In the genomic region with DNA sequence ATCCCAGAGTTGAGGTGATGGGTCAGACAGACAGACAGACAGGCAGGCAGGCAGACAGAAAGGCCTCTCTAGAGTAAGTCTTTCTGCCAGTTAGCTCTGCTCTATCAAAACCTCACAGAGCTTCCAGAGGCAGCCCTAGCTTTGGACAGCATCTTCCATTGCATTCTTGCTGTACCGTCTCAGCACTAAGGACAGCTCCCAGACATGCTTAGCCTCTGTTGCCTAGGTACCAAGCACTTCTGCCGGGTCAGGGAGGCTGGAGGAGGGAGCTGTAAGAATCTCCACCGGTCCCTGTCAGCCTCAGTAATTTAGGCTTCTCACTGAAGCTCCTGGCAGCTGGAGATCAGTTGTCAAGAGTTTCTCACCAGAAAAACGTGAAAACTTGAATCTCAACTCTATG, we compare ENCODE assay signal across 9 mouse cellular contexts.
DNase-seq lines count a peak whose midpoint lies in the region; ATAC-seq lines count a peak whose summit lies in the region.
"Had no signal": no experiment of that assay in that cellular context is flagged by ENCODE, and none has a peak within 500 bp of the region (broad histone marks: within the 10 kb centered on the region; RNA-seq: fewer than 3 reads in every experiment).

No protein-coding gene starts in this region.

- WGBS in heart, embryonic 12.5 days = 3% methylated on average over 4 of the region's 4 CpGs
- 6% methylated on average over 4 of the region's 4 CpGs for WGBS in neural tube, embryonic 15.5 days
- 5% methylated on average over 4 of the region's 4 CpGs for WGBS in liver, embryonic 11.5 days

- H3K36me3 ChIP-seq in heart, embryonic 12.5 days = no peaks in the 10 kb centered on the region
- no peaks in the 10 kb centered on the region for H3K36me3 ChIP-seq in neural tube, embryonic 15.5 days
- no peaks in the 10 kb centered on the region for H3K36me3 ChIP-seq in liver, embryonic 11.5 days (ENCODE audit: control insufficient read depth, insufficient read depth, low read length)
- H3K36me3 ChIP-seq: midbrain, embryonic 12.5 days had no signal

- H3K27me3 ChIP-seq in heart, embryonic 12.5 days (replicated peaks) = no peaks in the 10 kb centered on the region
- H3K27me3 ChIP-seq in neural tube, embryonic 15.5 days (replicated peaks) = no peaks in the 10 kb centered on the region
- no peaks in the 10 kb centered on the region for H3K27me3 ChIP-seq in liver, embryonic 11.5 days (replicated peaks; ENCODE audit: control insufficient read depth, insufficient read depth, low read length)
- H3K27me3 ChIP-seq: midbrain, embryonic 12.5 days had no signal

- 0 out of 2 replicates have a peak, but pooled peaks cover 3% of the 10 kb centered on the region for H3K9me3 ChIP-seq in heart, embryonic 12.5 days (replicated peaks)
- H3K9me3 ChIP-seq in neural tube, embryonic 15.5 days (replicated peaks) = no peaks in the 10 kb centered on the region
- no peaks in the 10 kb centered on the region for H3K9me3 ChIP-seq in liver, embryonic 11.5 days (ENCODE audit: control insufficient read depth, low read length)
- H3K9me3 ChIP-seq: midbrain, embryonic 12.5 days had no signal

- H3K9ac ChIP-seq in heart, embryonic 12.5 days = no peak overlapping the region
- H3K9ac ChIP-seq in neural tube, embryonic 15.5 days (replicated peaks) = no peak overlapping the region
- H3K9ac ChIP-seq in liver, embryonic 11.5 days (ENCODE audit: low read depth, low read length) = no peak overlapping the region
- H3K9ac ChIP-seq: midbrain, embryonic 12.5 days had no signal

- H3K27ac ChIP-seq in heart, embryonic 12.5 days (ENCODE audit: poor library complexity, severe bottlenecking) = no peak overlapping the region
- H3K27ac ChIP-seq in neural tube, embryonic 15.5 days (replicated peaks) = no peak overlapping the region
- no peak overlapping the region for H3K27ac ChIP-seq in liver, embryonic 11.5 days (ENCODE audit: low read depth, low read length)
- H3K27ac ChIP-seq: midbrain, embryonic 12.5 days had no signal

- H3K4me2 ChIP-seq in heart, embryonic 12.5 days = no peak overlapping the region
- H3K4me2 ChIP-seq in neural tube, embryonic 15.5 days = no peak overlapping the region
- no peak overlapping the region for H3K4me2 ChIP-seq in liver, embryonic 11.5 days
- H3K4me2 ChIP-seq: midbrain, embryonic 12.5 days had no signal

- peak; percentile 47 to 57 for DNase-seq in heart, postnatal 10 days
- DNase-seq in neural tube, embryonic 10.5 days (ENCODE audit: extremely low spot score, low spot score) = peak; percentile 44
- DNase-seq in embryo, embryonic 9.5 days (ENCODE audit: extremely low spot score) = peak; percentile 67
- peak; percentile 33 for DNase-seq in testis, postnatal 14 days (ENCODE audit: low spot score)
- DNase-seq in spleen, adult 12 weeks (ENCODE audit: low spot score) = no peak
- DNase-seq in liver, embryonic 11.5 days (ENCODE audit: low spot score) = no peak

- ATAC-seq in heart, embryonic 12.5 days (ENCODE audit: insufficient number of reproducible peaks, low FRiP score) = no peak
- ATAC-seq in neural tube, embryonic 15.5 days (ENCODE audit: low FRiP score) = no peak
- ATAC-seq in liver, embryonic 11.5 days (replicated peaks; ENCODE audit: low FRiP score) = no peak

- H3K4me1 ChIP-seq in heart, embryonic 12.5 days (replicated peaks) = no peaks in the 10 kb centered on the region
- no peaks in the 10 kb centered on the region for H3K4me1 ChIP-seq in neural tube, embryonic 15.5 days
- no peaks in the 10 kb centered on the region for H3K4me1 ChIP-seq in liver, embryonic 11.5 days (replicated peaks; ENCODE audit: control insufficient read depth, insufficient read depth, low read length)
- H3K4me1 ChIP-seq: midbrain, embryonic 12.5 days had no signal

- intact Hi-C loops in heart, postnatal 10 days (cut with DNase I) = no loop called here

- H3K4me3 ChIP-seq in heart, embryonic 12.5 days = no peak overlapping the region
- H3K4me3 ChIP-seq in neural tube, embryonic 15.5 days (replicated peaks) = no peak overlapping the region
- H3K4me3 ChIP-seq in liver, embryonic 11.5 days (ENCODE audit: low read depth, low read length) = no peak overlapping the region
- H3K4me3 ChIP-seq: midbrain, embryonic 12.5 days had no signal

Comparison
In these comparisons a context has a peak if more than half of its experiments do, and no peak if none do; other contexts are left out.
1. DNase-seq: peak in heart, postnatal 10 days (2 of 2), neural tube, embryonic 10.5 days (single experiment), embryo, embryonic 9.5 days (single experiment) and testis, postnatal 14 days (single experiment); none in spleen, adult 12 weeks (single experiment) and liver, embryonic 11.5 days (single experiment).